Mouse (Mus musculus): ENCODE measurements at regions not wholly inside any gene's neighbourhood (a gene's known extent, or its start where the extent isn't known, plus 50 kb on each side); places are given as distances from the start of the nearest gene placed in this dataset.

DNA sequence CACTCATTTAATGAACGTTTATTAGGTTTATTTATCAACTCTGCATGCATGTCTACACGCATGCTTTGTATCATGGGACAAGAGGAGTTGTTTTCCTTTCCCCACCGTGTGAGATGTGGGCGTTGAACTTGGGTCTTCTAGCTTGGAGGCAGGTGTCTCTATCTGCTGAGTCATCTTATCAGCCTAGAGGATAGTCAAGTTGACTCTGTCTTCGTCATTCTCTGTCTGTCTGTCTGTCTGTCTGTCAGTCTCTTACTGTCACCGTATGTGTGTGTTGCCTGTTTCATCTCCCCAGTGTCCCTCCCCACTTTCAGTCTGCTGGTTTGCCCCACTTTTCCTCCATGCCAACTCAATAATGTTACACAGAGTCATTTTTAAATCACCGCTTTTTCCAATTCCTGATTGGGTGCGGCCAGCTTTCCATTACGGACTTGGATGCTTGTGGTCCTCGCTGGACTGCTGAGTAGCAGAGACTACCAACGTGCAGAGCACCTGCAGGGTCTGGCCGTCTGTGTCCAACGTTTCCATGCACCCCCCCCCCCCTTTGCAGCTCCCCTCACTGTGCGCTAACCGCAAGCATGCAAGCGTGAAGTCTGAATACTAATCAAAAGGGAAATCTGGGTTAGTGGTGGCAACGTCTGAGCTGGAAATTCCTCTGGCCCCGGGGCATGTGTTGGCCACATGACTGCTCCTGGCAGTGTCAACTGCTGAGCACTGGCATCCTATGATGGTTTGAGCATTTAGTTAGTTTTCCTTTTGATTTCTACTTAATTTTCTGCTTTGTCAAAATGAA is 155.7 kb upstream of the Sox4 start:
- TF ChIP-seq TCF12 (IDR thresholded peaks at IDR 0.05; ENCODE audit: insufficient read depth, poor library complexity, severe bottlenecking): no peak
- TF ChIP-seq CEBPB (IDR thresholded peaks at IDR 0.05; ENCODE audit: insufficient read depth, poor library complexity, severe bottlenecking): no peak
- no peak for TF ChIP-seq MYOD1 (IDR thresholded peaks at IDR 0.05; ENCODE audit: control insufficient read depth in 1 of 3, insufficient read length in 2 of 3, low read depth in 2 of 3)
- TF ChIP-seq POLR2A (IDR thresholded peaks at IDR 0.05; ENCODE audit: insufficient read length, low read depth): no peak
- TF ChIP-seq SRF (IDR thresholded peaks at IDR 0.05; ENCODE audit: control insufficient read depth, insufficient read length, low read depth): no peak
- no peak for TF ChIP-seq POLR2AphosphoS2 (IDR thresholded peaks at IDR 0.05; ENCODE audit: insufficient read length, low read depth)
- no peak for TF ChIP-seq MAX (IDR thresholded peaks at IDR 0.05; ENCODE audit: low read depth)
- TF ChIP-seq E2F4 (IDR thresholded peaks at IDR 0.05; ENCODE audit: insufficient read depth): no peak
